Mouse (Mus musculus) lung, postnatal 0 days (tissue): ENCODE measurements around the gene Ifna11.
"Not testable (repeated sequence)": the region's sequence is repeated elsewhere in the genome, so short reads cannot be mapped to it uniquely, and the experiment has no call there.

Experiments used
- CTCF ChIP-seq: IDR thresholded peaks from 2 replicates; pipeline ENCODE4 v1.5.1; 2016; ENCODE audit warnings: antibody characterized with exemption, mild to moderate bottlenecking
- EP300 ChIP-seq: IDR thresholded peaks from 2 replicates; pipeline ENCODE4 v1.6.1; 2016; ENCODE audit warnings: antibody characterized with exemption, mild to moderate bottlenecking, control low read depth

DNA sequence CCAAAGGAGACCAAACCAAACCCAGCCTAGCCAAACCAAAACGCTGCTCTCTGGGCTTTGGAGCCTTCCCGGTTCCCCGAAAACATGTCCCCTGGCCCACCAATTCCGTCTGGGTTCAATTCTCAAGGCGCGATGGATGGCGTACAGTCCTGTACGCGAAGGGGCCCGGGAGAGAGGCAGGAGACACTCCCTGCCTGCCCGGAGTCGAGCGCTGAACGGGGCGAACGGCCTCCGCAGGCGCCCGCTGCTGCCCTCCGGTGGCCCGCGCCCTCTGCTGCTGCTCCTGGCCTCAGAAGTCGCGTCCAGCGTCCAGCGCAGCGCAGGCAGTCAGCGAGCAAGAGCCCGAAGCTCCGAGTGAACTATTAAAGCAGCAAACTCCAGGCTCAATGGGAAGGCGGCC is 37.4 kb upstream of the Ifna11 start:
- TF ChIP-seq EP300, result not testable (repeated sequence)
- peak; percentile 26; the same call in 1 of the 2 replicates for TF ChIP-seq CTCF
